Mouse (Mus musculus) heart, postnatal 0 days (tissue): ENCODE data around the gene Arhgap33. TPM values are rescaled to one million over a fixed set of nuclear protein-coding genes. Genes with fewer than 3 reads are reported as not detected.

Source experiments
- ATAC-seq: fragments of 200-750 bp; cut with Nextera tagmentation; 2 replicates; pipeline ENCODE4 v1.8.0; 2017; ENCODE audit warnings: low read depth, moderate number of reproducible peaks, moderate library complexity; ENCODE audit not compliant: insufficient read depth
- DNase-seq: peaks from one replicate; pipeline ENCODE4 v3.0.0-alpha.2; 2016; ENCODE audit warnings: low spot score
- H3K27ac ChIP-seq: fragments of 300-500 bp; sonication (generic); 2 replicates; pipeline ENCODE4 v1.5.1; 2014; ENCODE audit warnings: low read depth, mild to moderate bottlenecking
- H3K27me3 ChIP-seq: fragments of 300-500 bp; sonication (generic); 2 replicates; pipeline ENCODE4 v1.6.1; 2014; ENCODE audit warnings: low read length, mixed read lengths; ENCODE audit not compliant: control insufficient read depth, insufficient read depth
- H3K36me3 ChIP-seq: fragments of 300-500 bp; sonication (generic); replicated peaks from 2 replicates; pipeline ENCODE4 v1.6.1; 2014; ENCODE audit warnings: low read length, mixed read lengths; ENCODE audit not compliant: control insufficient read depth, insufficient read depth
- H3K4me1 ChIP-seq: fragments of 300-500 bp; sonication (generic); 2 replicates; pipeline ENCODE4 v1.6.1; 2014; ENCODE audit warnings: antibody characterized with exemption; ENCODE audit not compliant: control insufficient read depth, insufficient read depth
- H3K4me2 ChIP-seq: fragments of 300-500 bp; sonication (generic); 2 replicates; pipeline ENCODE4 v1.6.1; 2014; ENCODE audit warnings: low read depth, mild to moderate bottlenecking, low read length, moderate library complexity
- H3K4me3 ChIP-seq: fragments of 300-500 bp; sonication (generic); 2 replicates; pipeline ENCODE4 v1.5.1; 2014; ENCODE audit warnings: low read depth, low read length
- H3K9ac ChIP-seq: fragments of 300-500 bp; sonication (generic); replicated peaks from 2 replicates; pipeline ENCODE4 v1.6.1; 2014; ENCODE audit warnings: low read depth, low read length, mixed read lengths
- H3K9me3 ChIP-seq: fragments of 300-500 bp; sonication (generic); replicated peaks from 2 replicates; pipeline ENCODE4 v1.6.1; 2016; ENCODE audit warnings: low read length; ENCODE audit not compliant: control insufficient read depth
- CTCF ChIP-seq: IDR thresholded peaks from 2 replicates; pipeline ENCODE4 v1.5.1; 2016; ENCODE audit warnings: antibody characterized with exemption, control low read depth, low read depth
- EP300 ChIP-seq: IDR thresholded peaks from 2 replicates; pipeline ENCODE4 v1.6.1; 2016; ENCODE audit warnings: antibody characterized with exemption, low read depth
- WGBS: fragments of 180-500 bp; shearing (Covaris S2); extraction: QIAGEN DNeasy Blood & Tissue Kit; methylation state at CpG from one replicate; pipeline ENCODE4 v1.1.7; 2014; 5-methylcytosine and 5-hydroxymethylcytosine counted together
- polyA plus RNA-seq: library from polyadenylated mRNA; unstranded; fragments of >200 nt; fragmentation: Nextera tagmentation; extraction: Ambion mirVana; gene quantifications from 2 replicates; pipeline ENCODE4 v1.2.1, GENCODE M21; 2015
- total RNA-seq: library from RNA; depleted of rRNA; stranded (reverse); fragments of >200 nt; gene quantifications from 2 replicates; pipeline ENCODE4 v1.2.3, GENCODE M21; 2014; ENCODE audit warnings: low replicate concordance

The Arhgap33 gene
- total and polyA plus RNA-seq, 2 experiments from 2014 or later = 1.0 to 4.3 TPM

DNA sequence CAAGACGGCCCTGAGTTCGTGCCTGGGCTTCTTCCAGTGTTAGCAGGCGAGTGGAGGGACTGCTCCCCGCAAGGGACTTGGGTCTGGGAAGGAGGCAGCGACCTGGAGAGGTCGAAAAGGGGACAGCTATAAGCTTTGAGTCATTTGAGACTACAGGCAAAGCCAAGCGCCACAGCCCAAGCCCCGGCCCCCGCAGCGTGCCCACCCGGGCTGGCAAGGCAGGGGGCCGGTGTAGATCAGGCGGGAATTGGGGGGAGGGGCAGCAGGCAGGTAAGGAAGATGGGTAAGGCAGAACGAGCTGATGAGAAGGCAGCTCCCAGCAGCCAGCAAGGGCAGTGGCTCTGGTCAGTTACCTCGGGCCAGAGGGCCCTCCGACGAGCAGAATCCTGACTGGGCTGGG, 8.5 kb downstream of the Arhgap33 start:
- DNase-seq = no peak
- Histone ChIP-seq H3K4me2 (no peak overlapping the region), H3K4me3 (no peak overlapping the region), H3K36me3 (peaks cover 60% of the 10 kb centered on the region), H3K27ac (no peak overlapping the region), H3K9ac (no peak overlapping the region), H3K4me1 (no peaks in the 10 kb centered on the region), H3K9me3 (no peaks in the 10 kb centered on the region), H3K27me3 (no peaks in the 10 kb centered on the region)
- TF ChIP-seq EP300 (no peak), CTCF (no peak)
- ATAC-seq = no peak
- WGBS = 48% methylated on average over 17 of the region's 17 CpGs

DNA sequence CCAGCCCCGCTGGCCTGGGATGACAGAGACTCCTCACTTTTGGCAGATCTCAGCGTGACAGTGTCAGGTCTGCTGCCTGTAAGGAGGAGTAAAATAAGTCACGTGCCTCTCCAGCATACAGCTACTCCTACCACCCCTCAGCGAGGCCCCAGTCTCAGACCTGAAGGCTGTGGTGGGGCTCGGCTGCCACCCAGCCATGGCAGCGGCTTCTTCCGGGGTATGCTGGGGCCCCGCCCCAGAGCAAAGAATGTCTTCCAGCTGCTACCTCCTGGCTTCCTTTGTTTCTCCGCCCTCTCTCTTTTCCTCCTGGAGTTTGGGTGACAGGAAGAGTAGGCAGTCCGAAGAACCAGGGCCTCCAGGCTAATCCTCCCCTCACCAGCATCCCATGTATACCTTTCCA, 8.9 kb downstream of the Arhgap33 start:
- DNase-seq (no peak), ATAC-seq (no peak)
- Histone ChIP-seq H3K36me3 (peaks cover 60% of the 10 kb centered on the region), H3K4me3 (no peak overlapping the region), H3K4me1 (no peaks in the 10 kb centered on the region), H3K27ac (no peak overlapping the region), H3K4me2 (no peak overlapping the region), H3K27me3 (no peaks in the 10 kb centered on the region), H3K9ac (no peak overlapping the region), H3K9me3 (no peaks in the 10 kb centered on the region)
- 63% methylated on average over 10 of the region's 10 CpGs for WGBS
- TF ChIP-seq EP300 = no peak
- TF ChIP-seq CTCF = no peak

DNA sequence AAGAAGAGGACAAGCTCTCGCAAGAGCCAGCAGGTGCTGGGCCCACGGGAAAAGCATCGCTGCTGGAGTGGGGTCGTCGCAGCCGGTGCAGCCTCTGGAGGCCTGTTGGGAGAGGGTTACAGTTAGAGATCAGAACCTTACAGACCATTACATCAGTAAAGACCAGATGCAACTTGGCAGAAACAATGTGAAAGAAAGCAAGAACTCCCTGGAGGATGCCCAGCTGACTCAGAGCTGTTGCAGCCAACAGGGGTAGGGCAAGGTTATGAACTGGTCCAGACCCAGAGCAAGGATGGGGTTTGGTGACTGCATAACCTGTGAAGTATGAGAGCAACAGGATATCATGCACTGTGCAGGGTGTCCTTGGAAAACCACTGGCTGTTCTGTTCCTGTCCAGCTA, 10.4 kb downstream of the Arhgap33 start:
- H3K36me3 ChIP-seq = peaks cover 47% of the 10 kb centered on the region

DNA sequence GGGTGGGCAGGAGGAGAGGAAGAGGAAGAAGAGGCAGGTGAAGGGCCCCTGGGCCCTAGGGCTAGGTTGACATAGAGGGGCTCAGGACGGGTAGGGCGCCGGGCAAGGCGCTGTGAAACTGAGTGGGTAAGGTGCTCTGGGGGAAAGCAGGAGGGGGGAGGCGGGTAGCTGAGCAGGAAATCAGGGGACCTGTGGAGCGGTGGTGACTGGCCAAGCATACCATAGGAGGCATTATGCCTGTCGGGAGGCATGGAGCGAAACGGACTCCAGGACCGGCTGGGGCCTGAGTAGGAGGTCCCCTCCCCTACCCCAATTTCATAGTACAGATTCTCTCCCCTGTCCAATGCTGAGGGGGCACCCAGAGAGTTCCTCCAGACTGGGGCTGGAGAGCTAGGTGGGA, 12.0 kb downstream of the Arhgap33 start:
- 87% methylated on average over 10 of the region's 10 CpGs for WGBS
- TF ChIP-seq CTCF = no peak
- no peak for TF ChIP-seq EP300
- Histone ChIP-seq H3K4me3 (no peak overlapping the region), H3K9ac (no peak overlapping the region), H3K4me2 (no peak overlapping the region), H3K4me1 (no peaks in the 10 kb centered on the region), H3K36me3 (peaks cover 31% of the 10 kb centered on the region), H3K27me3 (no peaks in the 10 kb centered on the region), H3K27ac (no peak overlapping the region), H3K9me3 (no peaks in the 10 kb centered on the region)
- DNase-seq = no peak
- ATAC-seq = no peak

More for the DNA sequence above, 10.4 kb downstream of the Arhgap33 start:
- no peak for ATAC-seq
- DNase-seq = no peak
- WGBS = 75% methylated on average over 6 of the region's 6 CpGs
- Histone ChIP-seq H3K27ac (no peak overlapping the region), H3K27me3 (no peaks in the 10 kb centered on the region), H3K4me2 (no peak overlapping the region), H3K9me3 (no peaks in the 10 kb centered on the region), H3K4me1 (no peaks in the 10 kb centered on the region), H3K9ac (no peak overlapping the region), H3K4me3 (no peak overlapping the region)
- TF ChIP-seq CTCF (no peak), EP300 (no peak)

DNA sequence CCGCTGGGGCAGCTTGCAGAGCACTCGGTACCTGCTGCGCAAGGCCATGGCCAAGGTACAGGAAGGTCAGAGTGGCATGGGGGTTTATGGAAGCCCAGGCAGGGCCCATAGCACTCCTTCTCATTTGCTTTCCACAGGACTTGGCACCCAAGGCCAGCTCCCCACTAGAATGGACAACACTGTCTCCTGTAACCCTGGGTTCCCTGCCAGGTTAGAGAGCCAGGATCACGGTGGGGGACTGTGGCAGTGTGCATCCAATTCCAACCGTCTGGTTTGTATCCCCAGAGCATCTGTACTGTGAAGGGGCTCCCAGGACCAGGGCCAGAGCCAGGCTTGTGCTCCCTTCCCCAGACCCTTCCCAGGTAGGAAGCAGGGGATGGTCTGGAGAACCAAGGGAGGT, 14.0 kb downstream of the Arhgap33 start:
- H3K9ac ChIP-seq = no peak overlapping the region
- H3K27me3 ChIP-seq = no peaks in the 10 kb centered on the region
- H3K9me3 ChIP-seq = no peaks in the 10 kb centered on the region
- DNase-seq (no peak), ATAC-seq (no peak)
- no peaks in the 10 kb centered on the region for H3K4me1 ChIP-seq
- no peak overlapping the region for H3K4me3 ChIP-seq
- H3K27ac ChIP-seq = no peak overlapping the region
- TF ChIP-seq CTCF (no peak), EP300 (no peak)
- H3K36me3 ChIP-seq = peaks cover 13% of the 10 kb centered on the region
- 82% methylated on average over 5 of the region's 5 CpGs for WGBS
- no peak overlapping the region for H3K4me2 ChIP-seq

DNA sequence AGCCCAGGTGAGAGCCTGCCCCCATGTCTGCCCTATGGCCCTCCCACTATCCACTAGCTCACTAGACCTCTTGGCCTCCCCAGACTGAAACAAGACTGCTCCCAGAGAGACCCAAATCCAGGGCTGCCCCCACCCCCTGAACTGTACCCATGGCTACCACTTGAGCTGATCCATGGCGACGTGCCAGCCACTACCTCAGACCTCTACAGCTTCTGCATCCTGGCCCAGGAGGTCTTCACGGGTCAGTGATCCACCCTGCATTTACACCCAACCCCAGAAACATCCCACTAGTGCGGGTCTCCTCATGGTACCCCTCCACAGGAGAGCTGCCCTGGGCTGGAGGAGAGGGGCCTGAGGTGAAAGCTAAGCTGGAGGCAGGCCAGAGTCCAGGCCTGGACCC, 14.5 kb downstream of the Arhgap33 start:
- H3K36me3 ChIP-seq = peaks cover 12% of the 10 kb centered on the region
- H3K27me3 ChIP-seq = no peaks in the 10 kb centered on the region
- no peak for ATAC-seq
- no peak for DNase-seq
- no peak overlapping the region for H3K4me2 ChIP-seq
- TF ChIP-seq CTCF (no peak), EP300 (no peak)
- H3K27ac ChIP-seq = no peak overlapping the region
- H3K9me3 ChIP-seq = no peaks in the 10 kb centered on the region
- H3K4me1 ChIP-seq = no peaks in the 10 kb centered on the region
- H3K9ac ChIP-seq = no peak overlapping the region
- H3K4me3 ChIP-seq = no peak overlapping the region
- 78% methylated on average over 4 of the region's 4 CpGs for WGBS
